Mouse (Mus musculus): ENCODE measurements at regions not wholly inside any gene's neighbourhood (a gene's known extent, or its start where the extent isn't known, plus 50 kb on each side); places are given as distances from the start of the nearest gene placed in this dataset.

DNA sequence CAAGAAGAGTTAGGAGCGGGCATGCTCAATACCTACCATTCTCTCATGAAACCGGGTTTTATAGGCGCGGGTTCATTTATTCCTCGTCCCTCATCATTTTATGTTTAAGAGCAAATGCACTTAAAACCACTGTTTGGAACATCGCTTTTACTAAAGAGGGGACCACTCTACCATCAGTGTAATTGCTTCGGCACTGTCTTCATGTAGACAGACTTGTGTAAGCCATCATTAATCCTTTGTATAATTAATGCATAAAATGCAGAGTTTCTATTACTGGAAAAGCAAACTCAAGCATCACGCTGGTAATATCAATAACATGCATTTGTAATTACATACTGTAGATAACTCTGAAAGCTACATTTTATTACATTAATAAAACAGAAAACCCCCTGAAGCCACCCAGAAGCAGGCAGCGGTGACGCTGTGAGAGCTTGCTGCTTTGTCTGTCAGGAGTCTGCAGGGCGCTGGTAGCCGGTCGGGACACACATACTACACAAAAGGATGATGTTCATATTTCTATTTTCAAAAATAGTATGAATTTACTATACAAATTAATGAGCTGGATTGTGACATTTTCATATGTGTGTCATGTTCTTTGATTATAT is 99.2 kb downstream of the Zfp281 start:
- dilution Hi-C loops (cut with MboI; ENCODE audit: extremely low pct_ligation_motif_present, extremely low pct_unique_long_range_greater_than_20kb, low sequenced_read_pairs) = no loop called here
- Histone ChIP-seq H3K4me2 (ENCODE audit: insufficient read depth, low read depth, poor library complexity, severe bottlenecking) (no peak overlapping the region), H3K36me3 (replicated peaks in 1 of 2; ENCODE audit: control insufficient read depth in 1 of 2, insufficient read depth in 1 of 2, low read length in 1 of 2) (no peaks in the 10 kb centered on the region)

DNA sequence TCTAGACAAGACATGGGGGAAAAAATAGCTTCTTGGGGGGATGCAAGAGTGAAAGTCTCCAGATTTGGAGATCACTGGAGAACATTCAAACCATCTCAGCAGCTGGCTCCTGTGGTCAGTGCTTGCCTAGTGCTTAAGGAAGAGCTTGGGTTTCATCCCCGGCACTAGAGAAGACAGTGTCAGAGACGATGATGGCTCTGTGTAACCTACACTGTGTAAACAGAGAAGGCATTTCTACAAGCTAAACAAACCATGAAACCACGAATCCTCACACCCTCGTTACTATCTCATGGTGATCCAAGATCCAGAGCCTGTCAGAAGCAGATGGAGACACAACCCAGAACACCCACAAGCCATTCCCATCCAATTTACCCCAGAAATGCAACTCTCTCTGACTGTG is 100.5 kb downstream of the Zfp281 start:
- in situ Hi-C loops (cut with MboI; ENCODE audit: low pct_ligation_motif_present, low pct_unique_long_range_greater_than_20kb, low sequenced_read_pairs) = no loop called here

More for the DNA sequence above, 99.2 kb downstream of the Zfp281 start:
- Histone ChIP-seq H3K9me3 (replicated peaks; ENCODE audit: low read length) (no peaks in the 10 kb centered on the region), H3K79me2 (replicated peaks; ENCODE audit: control insufficient read depth, extremely low read depth, insufficient read depth, poor library complexity, severe bottlenecking) (no peaks in the 10 kb centered on the region), H3K4me3 (replicated peaks in 1 of 3; ENCODE audit: low read depth in 2 of 3, low read length in 2 of 3, poor library complexity in 1 of 3) (no peak overlapping the region), H3K9ac (ENCODE audit: insufficient read depth, low read depth) (no peak overlapping the region), H3K27ac (ENCODE audit: insufficient read depth, low read depth) (no peak overlapping the region), H3K27me3 (replicated peaks) (no peaks in the 10 kb centered on the region), H3K4me1 (ENCODE audit: control insufficient read depth in 1 of 2, insufficient read depth in 2 of 2) (peaks cover 5 to 33% of the 10 kb centered on the region in 2 experiments)
- DNase-seq (ENCODE audit: extremely low read depth) = no peak
- TF ChIP-seq CHD2 (IDR thresholded peaks at IDR 0.05; ENCODE audit: low read length) (no peak), USF1 (IDR thresholded peaks at IDR 0.05; ENCODE audit: low read depth, low read length) (no peak), NELFE (IDR thresholded peaks at IDR 0.05; ENCODE audit: low read depth, low read length) (no peak), BHLHE40 (IDR thresholded peaks at IDR 0.05; ENCODE audit: low read depth, low read length) (no peak)
- in situ Hi-C loops (cut with MboI; ENCODE audit: low pct_ligation_motif_present, low pct_unique_long_range_greater_than_20kb, low sequenced_read_pairs) = no loop called here

More for the DNA sequence above, 100.5 kb downstream of the Zfp281 start:
- Histone ChIP-seq H3K4me1 (ENCODE audit: control insufficient read depth in 1 of 2, insufficient read depth in 2 of 2) (peaks cover 5 to 33% of the 10 kb centered on the region in 2 experiments), H3K36me3 (replicated peaks in 1 of 2; ENCODE audit: control insufficient read depth in 1 of 2, insufficient read depth in 1 of 2, low read length in 1 of 2) (no peaks in the 10 kb centered on the region), H3K4me3 (replicated peaks in 1 of 3; ENCODE audit: low read depth in 2 of 3, low read length in 2 of 3, poor library complexity in 1 of 3) (no peak overlapping the region), H3K27me3 (replicated peaks) (no peaks in the 10 kb centered on the region), H3K4me2 (ENCODE audit: insufficient read depth, low read depth, poor library complexity, severe bottlenecking) (no peak overlapping the region), H3K9me3 (replicated peaks; ENCODE audit: low read length) (no peaks in the 10 kb centered on the region), H3K79me2 (replicated peaks; ENCODE audit: control insufficient read depth, extremely low read depth, insufficient read depth, poor library complexity, severe bottlenecking) (no peaks in the 10 kb centered on the region), H3K27ac (ENCODE audit: insufficient read depth, low read depth) (no peak overlapping the region), H3K9ac (ENCODE audit: insufficient read depth, low read depth) (no peak overlapping the region)
- no peak for DNase-seq (ENCODE audit: extremely low read depth)
- dilution Hi-C loops (cut with MboI; ENCODE audit: extremely low pct_ligation_motif_present, extremely low pct_unique_long_range_greater_than_20kb, low sequenced_read_pairs) = loop anchor here (25.0 kb wide), 1 partner anchor 163 kb away; no protein-coding TSS in a partner anchor
- TF ChIP-seq JUN (IDR thresholded peaks at IDR 0.05; ENCODE audit: insufficient read depth, low read depth, low read length) = no peak
- no peak for TF ChIP-seq SIN3A (IDR thresholded peaks at IDR 0.05; ENCODE audit: low read length)
- TF ChIP-seq SMC3 (IDR thresholded peaks at IDR 0.05; ENCODE audit: low read depth, low read length) = no peak
- no peak for TF ChIP-seq USF2 (conservative IDR thresholded peaks at IDR 0.05; ENCODE audit: low read depth, low read length)
- no peak for TF ChIP-seq ETS1 (conservative IDR thresholded peaks at IDR 0.05; ENCODE audit: low read depth, low read length)
- TF ChIP-seq ELF1 (IDR thresholded peaks at IDR 0.05; ENCODE audit: low read depth, low read length) = no peak
- TF ChIP-seq MAFK (IDR thresholded peaks at IDR 0.05; ENCODE audit: insufficient replicate concordance, low read length) = no peak
- no peak for TF ChIP-seq CTCF (conservative IDR thresholded peaks at IDR 0.05 in 1 of 2, IDR thresholded peaks at IDR 0.05 in 1 of 2; ENCODE audit: low read depth in 2 of 2, low read length in 2 of 2)
- no peak for TF ChIP-seq ZNF384 (IDR thresholded peaks at IDR 0.05; ENCODE audit: low read depth, low read length)
- TF ChIP-seq TCF12 (IDR thresholded peaks at IDR 0.05; ENCODE audit: low read depth, low read length) = no peak
- no peak for TF ChIP-seq MYC (IDR thresholded peaks at IDR 0.05; ENCODE audit: low read depth, low read length)
- TF ChIP-seq MXI1 (IDR thresholded peaks at IDR 0.05; ENCODE audit: low read depth, low read length) = no peak
- TF ChIP-seq KAT2A (IDR thresholded peaks at IDR 0.05; ENCODE audit: insufficient replicate concordance, low read length) = no peak
- TF ChIP-seq JUND (conservative IDR thresholded peaks at IDR 0.05; ENCODE audit: low read depth, low read length) = no peak
- no peak for TF ChIP-seq HCFC1 (IDR thresholded peaks at IDR 0.05; ENCODE audit: low read depth, low read length)
- no peak for TF ChIP-seq POLR2A (IDR thresholded peaks at IDR 0.05; ENCODE audit: low read depth, low read length)
- no peak for TF ChIP-seq MAZ (IDR thresholded peaks at IDR 0.05; ENCODE audit: low read depth, low read length)
- TF ChIP-seq POLR2AphosphoS2 (IDR thresholded peaks at IDR 0.05; ENCODE audit: low read depth, low read length) = no peak
- no peak for TF ChIP-seq CHD1 (IDR thresholded peaks at IDR 0.05; ENCODE audit: low read depth, low read length)
- no peak for TF ChIP-seq RCOR1 (conservative IDR thresholded peaks at IDR 0.05; ENCODE audit: low read depth, low read length)

Data from CH12.LX (cell line).